Mouse (Mus musculus) yolk sac, embryonic 10.5 days (tissue): ENCODE measurements around the gene Ift52.

Experiments
- DNase-seq: peaks from one replicate; pipeline ENCODE4 v3.0.0-alpha.2; 2017; ENCODE audit warnings: low spot score

Ift52 gene

DNA sequence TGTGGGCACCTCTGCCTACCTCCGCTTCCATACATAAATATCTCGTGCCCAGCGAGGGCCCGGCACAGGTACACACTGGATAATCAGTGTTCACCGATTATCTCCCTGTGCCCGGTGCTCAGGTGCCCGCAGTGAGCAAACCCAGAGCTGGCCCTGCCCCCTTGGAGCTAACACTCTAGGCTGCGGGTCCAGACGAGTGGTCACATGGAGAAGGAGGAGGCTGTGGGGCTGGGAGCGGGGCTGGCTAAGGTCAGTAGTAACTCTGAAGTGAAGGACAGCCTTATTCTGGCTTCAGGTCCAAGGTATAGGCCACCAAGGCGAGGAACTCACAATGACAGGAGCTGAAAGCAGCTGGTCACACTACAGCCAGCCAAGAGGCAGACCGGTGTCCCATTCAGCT, 57.7 kb downstream of the Ift52 start:
- DNase-seq, result no peak

DNA sequence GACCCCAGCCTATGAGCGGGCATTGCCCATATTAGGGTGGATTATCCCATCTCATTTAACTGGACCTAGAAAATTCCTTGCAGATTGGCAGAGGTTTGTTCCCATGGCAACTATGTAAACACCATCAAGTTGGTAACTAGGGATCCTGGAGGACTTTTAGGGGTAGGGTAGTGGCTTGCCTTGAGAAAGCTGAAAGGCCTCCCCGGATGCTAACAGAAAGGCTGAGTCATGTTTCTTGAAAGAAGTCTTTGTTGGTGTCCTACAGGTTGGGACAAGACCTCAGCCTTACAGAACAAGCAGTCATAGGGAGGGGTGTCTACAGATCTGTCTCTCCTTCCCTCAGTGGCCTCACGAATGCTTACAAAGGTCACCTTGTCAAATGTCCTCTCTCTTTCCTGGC, 58.1 kb downstream of the Ift52 start:
- DNase-seq, result no peak

DNA sequence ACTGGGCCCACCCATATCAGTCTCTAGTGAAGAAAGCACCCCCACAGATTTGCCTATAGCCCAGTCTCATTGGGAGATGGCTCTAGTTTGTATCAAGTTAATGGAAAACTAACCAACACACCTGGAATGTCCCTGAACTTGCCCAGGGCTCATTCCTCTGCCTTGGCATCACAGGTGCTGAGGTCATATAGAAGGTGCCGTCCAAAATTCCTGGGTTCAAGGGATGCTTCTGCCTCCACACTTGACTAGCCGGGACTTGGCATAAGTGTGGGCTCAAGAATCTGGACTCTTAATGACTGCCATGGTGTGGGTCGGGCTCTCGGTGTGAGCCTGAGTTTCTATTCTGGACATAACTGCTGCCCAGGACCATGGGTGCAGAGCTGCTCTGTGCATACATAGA, 61.9 kb downstream of the Ift52 start:
- DNase-seq, result no peak

DNA sequence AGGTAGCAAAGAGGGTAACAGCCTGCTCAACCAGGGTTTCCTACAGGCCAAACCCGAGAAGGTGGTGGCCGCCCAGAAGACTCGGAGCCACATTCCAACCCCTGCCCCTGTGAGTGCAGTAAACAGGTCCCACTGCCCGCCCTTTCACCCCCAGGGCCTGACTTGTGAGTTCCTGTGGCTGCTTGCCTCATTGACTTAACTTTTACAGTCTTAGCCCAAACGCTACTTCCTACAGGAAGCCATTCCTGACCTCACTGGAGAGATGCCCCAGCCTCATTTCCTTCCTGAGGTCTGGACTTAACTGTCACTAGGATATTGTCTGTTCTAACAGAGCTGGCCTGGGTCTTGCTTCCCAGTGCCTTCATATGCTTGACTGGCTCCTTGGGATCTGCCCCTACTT, 65.4 kb downstream of the Ift52 start:
- no peak for DNase-seq

DNA sequence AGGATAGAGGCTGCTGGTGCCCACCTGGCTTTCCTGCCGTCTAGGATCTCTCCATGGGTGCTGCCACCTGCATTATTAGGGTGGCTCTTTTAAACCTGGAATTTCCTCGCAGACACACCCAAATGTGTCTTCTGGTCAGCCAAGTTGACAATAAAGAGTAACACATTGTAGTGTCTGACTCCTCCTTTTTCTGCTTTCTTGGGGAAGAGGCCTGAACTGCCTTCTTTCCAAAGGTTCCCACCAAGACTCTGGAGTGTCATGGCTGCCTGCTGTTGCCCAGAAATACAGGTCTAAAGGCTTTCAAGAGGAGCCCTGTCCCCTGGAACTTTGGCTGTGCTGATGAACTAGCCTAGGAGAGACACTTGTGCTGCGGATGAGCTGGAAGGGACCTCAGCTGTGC, 67.4 kb downstream of the Ift52 start:
- DNase-seq, result no peak

DNA sequence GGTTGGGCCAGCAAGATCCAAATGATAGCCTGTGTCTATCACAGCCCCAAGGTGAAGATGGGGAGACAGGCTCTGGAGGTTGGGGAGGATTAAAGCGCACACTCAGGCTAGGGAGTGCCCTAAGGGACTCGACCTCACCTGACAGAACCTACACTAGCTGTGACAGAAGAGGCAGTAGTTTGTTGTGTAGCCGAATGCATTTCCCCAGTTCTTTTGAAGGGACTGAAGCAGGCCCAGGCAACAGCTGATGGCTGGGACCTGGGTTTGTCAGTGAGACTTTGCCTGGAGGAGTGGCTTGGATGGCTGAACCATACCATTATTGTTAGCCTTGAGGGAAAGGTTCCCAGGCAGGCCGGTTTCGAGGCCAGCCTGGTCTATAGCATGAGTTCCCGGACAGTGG, 67.9 kb downstream of the Ift52 start:
- DNase-seq, result no peak

DNA sequence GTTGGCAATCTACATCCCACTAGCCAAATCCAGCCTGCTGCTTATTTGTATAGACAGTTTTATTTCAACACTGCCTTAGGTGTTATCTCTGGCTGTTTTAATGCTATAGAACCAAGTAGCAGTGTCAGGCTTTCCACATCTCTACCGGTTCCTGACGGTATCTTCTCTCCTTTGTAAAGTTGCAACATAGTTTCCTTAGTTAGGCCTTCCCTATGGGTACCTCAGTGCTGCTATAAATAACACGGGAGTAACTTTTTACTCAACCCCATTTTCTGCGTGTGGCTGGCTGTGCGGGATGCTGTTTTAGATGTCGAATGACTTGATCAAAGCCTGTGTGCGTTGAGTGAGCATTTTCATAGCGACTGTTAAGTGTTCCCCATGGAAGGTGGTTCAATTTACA, 69.4 kb downstream of the Ift52 start:
- DNase-seq, result no peak

DNA sequence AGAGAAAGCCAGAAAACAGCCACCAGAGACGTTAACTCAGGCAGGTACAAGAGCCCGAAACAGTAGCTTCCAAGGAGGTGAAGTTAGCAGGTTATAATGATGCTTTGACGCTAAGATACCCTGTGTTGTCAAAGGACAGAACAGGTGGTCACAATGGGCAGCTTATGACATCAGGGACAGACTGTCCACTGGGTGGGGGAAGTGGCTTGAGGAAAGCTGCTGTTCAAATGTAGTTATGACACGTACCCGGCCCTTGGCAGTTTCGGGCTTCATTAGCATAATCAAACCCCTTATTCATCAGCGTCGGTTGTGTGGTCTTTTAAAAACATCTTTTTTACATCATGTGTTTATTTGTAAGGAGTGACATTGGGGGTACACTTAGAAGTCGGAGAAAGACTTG, 70.6 kb downstream of the Ift52 start, which contains the start of gene Gtsf1l:
TSS of gene Gtsf1l (minus strand) at position 128 of the 400 bp plus-strand sequence.
- no peak for DNase-seq

DNA sequence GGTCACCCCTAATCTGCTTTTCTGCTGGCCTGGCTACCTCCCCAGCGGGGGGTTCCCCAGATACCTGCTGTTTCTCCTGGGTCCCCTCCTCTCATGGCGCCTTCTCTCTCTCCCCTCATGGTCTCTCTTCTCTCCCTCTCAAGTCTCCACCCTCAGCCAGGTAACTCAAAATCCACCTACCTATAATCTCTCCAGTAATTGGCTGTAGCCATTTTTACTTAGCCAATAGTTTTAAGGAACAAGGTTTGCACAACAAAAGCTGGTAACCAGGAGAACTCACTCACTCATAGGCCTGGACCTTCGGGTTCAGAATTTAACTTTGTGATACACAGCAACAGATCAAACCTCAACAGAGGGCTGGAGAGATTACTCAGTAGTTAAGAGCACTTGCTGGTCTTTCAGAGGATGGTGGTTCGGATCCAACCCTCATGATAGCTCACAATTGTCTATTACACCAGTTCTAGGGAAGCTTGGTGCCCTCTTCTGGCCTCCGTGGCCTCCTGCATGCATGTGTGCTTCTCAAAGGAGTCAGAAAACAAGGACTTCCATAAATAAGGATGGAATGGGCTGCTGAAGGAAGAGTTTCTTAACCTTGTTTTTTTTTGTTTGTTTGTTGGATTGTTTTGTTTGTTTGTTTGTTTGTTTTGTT, 72.4 kb downstream of the Ift52 start:
- peak; percentile 51 for DNase-seq

DNA sequence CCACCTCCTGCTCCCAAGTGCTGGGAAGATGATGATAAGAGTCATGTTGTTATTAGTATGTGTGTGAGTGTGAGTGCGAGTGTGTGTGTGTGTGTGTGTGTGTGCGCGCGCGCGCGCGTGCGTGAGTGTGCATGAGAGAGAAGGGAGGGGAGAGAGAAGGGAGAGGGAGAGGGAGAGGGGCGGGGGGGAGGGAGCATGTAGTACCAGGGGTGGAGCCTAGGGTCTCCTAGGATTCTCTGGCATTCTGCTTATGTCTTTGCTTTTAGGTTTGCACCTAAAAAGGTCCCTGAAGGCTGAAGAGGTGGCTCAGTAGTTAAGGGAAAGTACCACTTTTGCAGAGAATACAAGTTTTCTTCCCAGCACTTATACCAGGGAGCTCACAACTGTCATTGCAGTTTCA, 77.8 kb downstream of the Ift52 start:
- no peak for DNase-seq
